Mouse (Mus musculus): ENCODE measurements around the gene Hist1h3b. TPM values are rescaled to one million over a fixed set of nuclear protein-coding genes. Genes with fewer than 3 reads are reported as not detected.
"Not testable (repeated sequence)": the region's sequence is repeated elsewhere in the genome, so short reads cannot be mapped to it uniquely, and the experiment has no call there.

Hist1h3b gene
- polyA plus RNA-seq, 1 experiment from 2014 or later = 13.3 TPM

DNA sequence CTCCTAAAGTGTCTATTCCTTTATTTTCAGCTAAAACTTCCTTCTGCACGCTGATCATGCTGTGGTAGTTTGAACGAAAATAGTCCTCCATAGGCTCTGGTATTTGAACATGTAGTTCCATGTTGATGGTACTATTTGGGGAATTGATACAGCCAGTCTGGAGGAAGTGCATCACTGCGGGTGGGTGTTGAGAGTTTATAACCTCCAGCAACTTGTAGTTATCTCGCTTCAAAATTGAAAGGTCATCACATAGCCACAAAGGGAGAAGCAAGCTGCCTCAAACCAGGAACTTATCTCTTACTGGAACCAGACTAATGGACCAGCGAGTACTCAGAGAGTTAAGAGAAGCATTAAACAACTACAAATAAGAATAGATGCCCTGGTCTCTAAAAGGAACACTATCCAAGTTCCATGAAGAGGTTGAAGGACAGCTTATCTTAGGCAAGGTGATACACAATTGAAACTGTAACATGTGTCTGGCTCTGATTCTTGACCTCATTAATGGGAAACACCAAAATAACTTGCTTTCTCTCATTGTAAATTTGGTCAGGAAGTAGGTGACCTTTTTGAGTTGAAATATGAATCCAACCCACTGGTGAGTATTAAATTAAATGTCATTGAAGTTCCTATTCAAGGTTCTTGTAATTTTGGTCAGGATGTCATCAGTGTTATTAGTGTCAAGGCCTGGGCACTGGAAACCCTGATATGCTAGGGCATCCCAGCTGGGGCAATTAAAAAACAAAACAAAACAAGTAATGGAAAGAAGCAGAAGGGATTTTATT, 35.6 kb upstream of the Hist1h3b start:
- Histone ChIP-seq H3K36me3 (ENCODE audit: control insufficient read depth, insufficient read depth, low read length) (no peaks in the 10 kb centered on the region), H3K4me3 (ENCODE audit: low read length) (no peak overlapping the region), H3K9ac (ENCODE audit: low read length) (no peak overlapping the region), H3K27me3 (ENCODE audit: control insufficient read depth, insufficient read depth, low read depth, low read length) (no peaks in the 10 kb centered on the region), H3K27ac (ENCODE audit: low read length) (no peak overlapping the region), H3K4me1 (replicated peaks; ENCODE audit: control insufficient read depth, insufficient read depth, low read length) (no peaks in the 10 kb centered on the region), H3K4me2 (ENCODE audit: low read depth, low read length) (no peak overlapping the region), H3K9me3 (ENCODE audit: control insufficient read depth, low read length) (no peaks in the 10 kb centered on the region)
- no peak for ATAC-seq (ENCODE audit: low read depth)
- WGBS = 75% methylated on average over 5 of the region's 5 CpGs

- no peaks in the 10 kb centered on the region for H3K36me3 ChIP-seq (ENCODE audit: control insufficient read depth, insufficient read depth, low read length)
- no peak overlapping the region for H3K9ac ChIP-seq (ENCODE audit: low read length)
- no peaks in the 10 kb centered on the region for H3K4me1 ChIP-seq (replicated peaks; ENCODE audit: control insufficient read depth, insufficient read depth, low read length)
- ATAC-seq (ENCODE audit: low read depth) = no peak
- WGBS = 46% methylated on average over 11 of the region's 11 CpGs
- H3K4me3 ChIP-seq (ENCODE audit: low read length) = no peak overlapping the region
- H3K27me3 ChIP-seq (ENCODE audit: control insufficient read depth, insufficient read depth, low read depth, low read length) = no peaks in the 10 kb centered on the region
- H3K27ac ChIP-seq (ENCODE audit: low read length) = no peak overlapping the region
- H3K4me2 ChIP-seq (ENCODE audit: low read depth, low read length) = no peak overlapping the region
- H3K9me3 ChIP-seq (ENCODE audit: control insufficient read depth, low read length) = no peaks in the 10 kb centered on the region
Measured at GRCm38 (mm10) chr13:23717176-23717575, 34.9 kb upstream of the Hist1h3b start.

GRCm38 (mm10) chr13:23717593-23718245, 34.3 kb upstream of the Hist1h3b start:
- ATAC-seq (ENCODE audit: low read depth); H3K27me3 ChIP-seq (ENCODE audit: control insufficient read depth, insufficient read depth, low read depth, low read length); H3K36me3 ChIP-seq (ENCODE audit: control insufficient read depth, insufficient read depth, low read length); H3K27ac ChIP-seq (ENCODE audit: low read length); H3K9ac ChIP-seq (ENCODE audit: low read length); H3K9me3 ChIP-seq (ENCODE audit: control insufficient read depth, low read length); H3K4me1 ChIP-seq (replicated peaks; ENCODE audit: control insufficient read depth, insufficient read depth, low read length); H3K4me2 ChIP-seq (ENCODE audit: low read depth, low read length); H3K4me3 ChIP-seq (ENCODE audit: low read length): not testable (repeated sequence)
- WGBS = 10% methylated on average over 2 of the region's 2 CpGs

GRCm38 (mm10) chr13:23724239-23724638, 27.8 kb upstream of the Hist1h3b start:
- no peak overlapping the region for H3K9ac ChIP-seq (ENCODE audit: low read length)
- H3K4me2 ChIP-seq (ENCODE audit: low read depth, low read length) = no peak overlapping the region
- no peak overlapping the region for H3K4me3 ChIP-seq (ENCODE audit: low read length)
- H3K9me3 ChIP-seq (ENCODE audit: control insufficient read depth, low read length) = no peaks in the 10 kb centered on the region
- peak; percentile 70 for ATAC-seq (ENCODE audit: low read depth)
- H3K36me3 ChIP-seq (ENCODE audit: control insufficient read depth, insufficient read depth, low read length) = no peaks in the 10 kb centered on the region
- no peaks in the 10 kb centered on the region for H3K4me1 ChIP-seq (replicated peaks; ENCODE audit: control insufficient read depth, insufficient read depth, low read length)
- 41% methylated on average over 4 of the region's 4 CpGs for WGBS
- H3K27ac ChIP-seq (ENCODE audit: low read length) = no peak overlapping the region
- no peaks in the 10 kb centered on the region for H3K27me3 ChIP-seq (ENCODE audit: control insufficient read depth, insufficient read depth, low read depth, low read length)

GRCm38 (mm10) chr13:23725213-23725612, 26.9 kb upstream of the Hist1h3b start:
- Histone ChIP-seq H3K27ac (ENCODE audit: low read length) (no peak overlapping the region), H3K36me3 (ENCODE audit: control insufficient read depth, insufficient read depth, low read length) (no peaks in the 10 kb centered on the region), H3K4me2 (ENCODE audit: low read depth, low read length) (no peak overlapping the region), H3K4me3 (ENCODE audit: low read length) (no peak overlapping the region), H3K27me3 (ENCODE audit: control insufficient read depth, insufficient read depth, low read depth, low read length) (no peaks in the 10 kb centered on the region), H3K4me1 (replicated peaks; ENCODE audit: control insufficient read depth, insufficient read depth, low read length) (no peaks in the 10 kb centered on the region), H3K9me3 (ENCODE audit: control insufficient read depth, low read length) (no peaks in the 10 kb centered on the region), H3K9ac (ENCODE audit: low read length) (no peak overlapping the region)
- WGBS = no CpG with 5 or more reads among the region's 1 CpGs
- no peak for ATAC-seq (ENCODE audit: low read depth)

DNA sequence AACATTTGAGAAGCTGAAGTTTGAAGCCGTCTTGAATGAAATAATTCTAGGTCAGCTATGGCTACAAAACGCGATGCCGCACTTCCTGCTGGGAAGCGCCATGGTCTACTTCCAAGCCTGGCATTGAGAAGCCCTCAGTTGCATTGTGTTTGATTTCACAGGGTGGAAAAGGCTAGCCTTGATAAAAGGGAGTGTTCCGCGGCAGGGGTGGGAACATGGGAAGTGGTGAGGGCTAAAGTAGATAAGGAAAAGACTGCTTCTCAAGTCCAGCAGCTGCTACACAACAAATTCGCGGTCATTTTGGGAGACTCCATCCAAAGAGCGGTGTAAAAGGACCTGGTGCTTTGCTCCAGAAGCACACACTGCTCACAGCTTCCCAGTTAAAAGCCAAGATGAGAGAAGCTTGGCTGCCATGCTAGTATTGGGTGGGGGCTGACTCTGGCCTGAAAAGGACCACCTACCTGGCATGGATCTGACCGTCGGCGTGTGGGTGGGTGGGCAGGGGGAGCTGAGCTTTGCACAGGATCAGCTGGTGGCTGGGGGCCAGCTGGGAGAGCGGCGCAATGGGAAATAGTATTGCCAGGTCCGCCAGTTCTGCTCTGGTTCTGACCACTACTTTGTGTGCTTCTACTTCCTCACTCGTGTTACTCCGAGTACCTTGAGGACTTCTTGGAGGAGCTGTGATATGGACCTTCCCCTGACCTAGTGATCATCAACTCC, 23.4 kb upstream of the Hist1h3b start:
- no peaks in the 10 kb centered on the region for H3K36me3 ChIP-seq (ENCODE audit: control insufficient read depth, insufficient read depth, low read length)
- WGBS = 85% methylated on average over 18 of the region's 18 CpGs
- no peak overlapping the region for H3K4me3 ChIP-seq (ENCODE audit: low read length)
- H3K27ac ChIP-seq (ENCODE audit: low read length) = no peak overlapping the region
- ATAC-seq (ENCODE audit: low read depth) = no peak
- H3K9me3 ChIP-seq (ENCODE audit: control insufficient read depth, low read length) = no peaks in the 10 kb centered on the region
- H3K9ac ChIP-seq (ENCODE audit: low read length) = no peak overlapping the region
- H3K4me1 ChIP-seq (replicated peaks; ENCODE audit: control insufficient read depth, insufficient read depth, low read length) = no peaks in the 10 kb centered on the region
- H3K27me3 ChIP-seq (ENCODE audit: control insufficient read depth, insufficient read depth, low read depth, low read length) = no peaks in the 10 kb centered on the region
- no peak overlapping the region for H3K4me2 ChIP-seq (ENCODE audit: low read depth, low read length)

GRCm38 (mm10) chr13:23729192-23729525, 22.9 kb upstream of the Hist1h3b start:
- H3K36me3 ChIP-seq (ENCODE audit: control insufficient read depth, insufficient read depth, low read length) = no peaks in the 10 kb centered on the region
- no peak for ATAC-seq (ENCODE audit: low read depth)
- no peak overlapping the region for H3K27ac ChIP-seq (ENCODE audit: low read length)
- H3K27me3 ChIP-seq (ENCODE audit: control insufficient read depth, insufficient read depth, low read depth, low read length) = no peaks in the 10 kb centered on the region
- no peak overlapping the region for H3K4me3 ChIP-seq (ENCODE audit: low read length)
- H3K9me3 ChIP-seq (ENCODE audit: control insufficient read depth, low read length) = no peaks in the 10 kb centered on the region
- no peak overlapping the region for H3K9ac ChIP-seq (ENCODE audit: low read length)
- H3K4me2 ChIP-seq (ENCODE audit: low read depth, low read length) = no peak overlapping the region
- H3K4me1 ChIP-seq (replicated peaks; ENCODE audit: control insufficient read depth, insufficient read depth, low read length) = no peaks in the 10 kb centered on the region
- WGBS = 83% methylated on average over 9 of the region's 9 CpGs

DNA sequence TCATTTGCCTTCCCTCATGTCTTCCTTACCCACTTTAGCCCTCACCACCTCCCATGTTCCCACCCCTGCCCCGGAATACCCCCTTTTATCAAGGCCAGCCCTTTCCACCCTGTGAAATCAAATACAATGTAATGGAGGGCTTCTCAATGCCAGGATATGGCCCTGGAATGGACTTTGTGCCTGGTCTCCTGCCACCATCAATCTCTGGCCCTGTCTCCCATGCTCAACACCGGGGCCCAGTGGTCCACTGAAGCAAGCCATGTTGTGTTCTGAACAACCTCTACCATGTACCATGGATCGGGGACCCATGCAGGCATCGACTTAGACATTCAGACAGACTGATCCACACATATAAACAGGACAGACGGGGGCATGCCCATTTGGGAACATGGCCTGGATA, 22.4 kb upstream of the Hist1h3b start:
- Histone ChIP-seq H3K4me1 (replicated peaks; ENCODE audit: control insufficient read depth, insufficient read depth, low read length) (no peaks in the 10 kb centered on the region), H3K36me3 (ENCODE audit: control insufficient read depth, insufficient read depth, low read length) (no peaks in the 10 kb centered on the region), H3K4me2 (ENCODE audit: low read depth, low read length) (no peak overlapping the region), H3K27ac (ENCODE audit: low read length) (no peak overlapping the region), H3K4me3 (ENCODE audit: low read length) (no peak overlapping the region), H3K9ac (ENCODE audit: low read length) (no peak overlapping the region), H3K9me3 (ENCODE audit: control insufficient read depth, low read length) (no peaks in the 10 kb centered on the region), H3K27me3 (ENCODE audit: control insufficient read depth, insufficient read depth, low read depth, low read length) (no peaks in the 10 kb centered on the region)
- WGBS = 94% methylated on average over 5 of the region's 5 CpGs
- ATAC-seq (ENCODE audit: low read depth) = no peak

- Histone ChIP-seq H3K4me2 (ENCODE audit: low read depth, low read length) (no peak overlapping the region), H3K9ac (ENCODE audit: low read length) (no peak overlapping the region), H3K4me1 (replicated peaks; ENCODE audit: control insufficient read depth, insufficient read depth, low read length) (no peaks in the 10 kb centered on the region), H3K36me3 (ENCODE audit: control insufficient read depth, insufficient read depth, low read length) (no peaks in the 10 kb centered on the region), H3K4me3 (ENCODE audit: low read length) (no peak overlapping the region), H3K27ac (ENCODE audit: low read length) (no peak overlapping the region), H3K9me3 (ENCODE audit: control insufficient read depth, low read length) (no peaks in the 10 kb centered on the region), H3K27me3 (ENCODE audit: control insufficient read depth, insufficient read depth, low read depth, low read length) (no peaks in the 10 kb centered on the region)
- ATAC-seq (ENCODE audit: low read depth) = peak; percentile 55; the same call in 1 of the 2 replicates
- 20% methylated on average over 8 of the region's 8 CpGs for WGBS
Measured at GRCm38 (mm10) chr13:23730479-23730878, 21.6 kb upstream of the Hist1h3b start.

Measured in lung, embryonic 16.5 days (tissue).